Mouse (Mus musculus): ENCODE measurements at regions not wholly inside any gene's neighbourhood (a gene's known extent, or its start where the extent isn't known, plus 50 kb on each side); places are given as distances from the start of the nearest gene placed in this dataset.

DNA sequence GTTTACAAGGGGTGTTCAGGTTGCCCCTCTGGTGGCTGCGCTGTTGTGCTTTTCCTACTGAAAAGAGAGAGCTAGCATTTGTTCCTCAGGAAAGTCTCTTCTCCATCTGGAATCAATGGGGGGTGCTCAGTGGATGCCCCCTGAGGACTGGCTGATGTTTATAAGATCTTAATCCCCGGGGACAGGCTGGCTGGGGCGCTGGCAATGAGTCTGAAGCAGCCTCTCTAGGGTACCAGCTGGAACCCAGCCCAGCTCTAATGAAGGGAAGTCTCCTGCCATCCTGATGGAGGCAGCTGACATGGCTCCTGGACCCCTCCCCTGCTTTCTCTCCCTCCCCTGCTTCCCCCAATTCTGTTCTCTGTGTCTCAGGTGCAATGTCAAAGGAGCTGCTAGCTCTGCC lies 575.6 kb upstream of the 3110018I06Rik start:
- DNase-seq (ENCODE audit: low read depth, low spot score), result no peak
- no peak for ATAC-seq
- H3K27me3 ChIP-seq, result no peaks in the 10 kb centered on the region
- CTCF ChIA-PET, result no interaction called here
- in situ Hi-C loops (cut with MboI; ENCODE audit: low pct_unique_long_range_greater_than_20kb), result no loop called here
- POLR2A ChIA-PET, result no interaction called here
- TF ChIP-seq CTCF (IDR thresholded peaks at IDR 0.05), result no peak

DNA sequence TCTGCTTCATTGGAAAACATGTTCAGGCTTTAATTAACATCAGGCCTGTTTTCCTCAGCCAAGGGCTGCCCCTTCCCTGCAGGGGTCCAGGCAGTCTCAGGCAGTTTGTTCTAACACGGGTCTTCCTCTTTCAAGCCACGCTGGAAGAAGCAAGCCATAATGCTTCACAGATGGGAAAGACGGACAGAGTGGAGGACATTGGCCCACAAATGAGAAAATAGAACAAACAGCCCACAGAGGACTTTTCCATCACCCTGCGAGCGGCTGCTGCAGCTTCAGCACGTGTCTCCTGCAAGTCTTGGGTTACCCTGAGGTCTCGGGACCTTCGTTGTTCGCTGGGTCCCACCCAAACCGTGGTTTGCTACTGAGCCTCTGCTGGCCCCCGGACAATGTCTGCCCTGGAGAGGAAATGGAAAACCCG lies 565.9 kb upstream of the 3110018I06Rik start:
- in situ Hi-C loops (cut with MboI; ENCODE audit: low pct_unique_long_range_greater_than_20kb), result no loop called here
- H3K27me3 ChIP-seq, result no peaks in the 10 kb centered on the region
- no peak for TF ChIP-seq CTCF (IDR thresholded peaks at IDR 0.05)
- ChIA-PET CTCF (no interaction called here), POLR2A (no interaction called here)
- no peak for DNase-seq (ENCODE audit: low read depth, low spot score)
- no peak for ATAC-seq

DNA sequence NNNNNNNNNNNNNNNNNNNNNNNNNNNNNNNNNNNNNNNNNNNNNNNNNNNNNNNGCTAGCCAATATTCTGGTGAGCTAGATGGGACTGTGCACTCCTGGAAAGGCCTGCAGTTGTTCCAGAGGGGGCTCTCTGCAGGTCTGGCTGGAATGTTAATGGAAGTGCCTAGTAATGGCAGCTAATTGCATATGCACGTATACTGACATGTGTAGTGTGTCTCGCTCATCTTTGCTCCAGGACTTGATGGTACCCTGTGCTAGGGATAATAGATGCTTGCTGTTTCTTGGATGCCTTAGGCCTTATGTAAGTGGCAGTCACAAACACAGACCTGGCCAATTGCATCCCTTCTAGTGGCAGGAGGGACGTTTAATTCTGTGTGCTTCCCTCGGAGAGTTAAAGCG lies 560.0 kb upstream of the 3110018I06Rik start:
- CTCF ChIA-PET, result no interaction called here
- DNase-seq (ENCODE audit: low read depth, low spot score), result no peak
- no peaks in the 10 kb centered on the region for H3K27me3 ChIP-seq
- TF ChIP-seq CTCF (IDR thresholded peaks at IDR 0.05), result no peak
- ATAC-seq, result no peak
- POLR2A ChIA-PET, result no interaction called here
- in situ Hi-C loops (cut with MboI; ENCODE audit: low pct_unique_long_range_greater_than_20kb), result no loop called here

DNA sequence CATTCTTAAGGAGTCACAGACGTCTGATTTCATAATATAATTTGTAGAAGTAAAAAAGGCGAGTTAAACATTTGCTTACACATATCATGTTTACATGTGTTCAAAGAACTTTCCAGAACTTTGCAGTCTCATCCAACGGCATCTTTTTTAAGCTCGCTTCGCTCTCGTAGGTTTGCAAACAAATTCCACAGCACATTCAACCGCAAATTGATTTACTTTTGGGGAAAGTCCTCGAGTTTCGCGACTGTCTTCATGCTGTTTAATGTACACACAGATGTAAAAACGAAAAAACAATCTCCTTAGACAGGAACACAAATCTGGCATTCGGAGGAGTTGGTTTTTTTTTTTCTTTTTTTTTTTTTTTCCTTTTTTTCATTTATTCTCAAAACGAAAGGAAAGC lies 559.3 kb upstream of the 3110018I06Rik start:
- ChIA-PET CTCF (no interaction called here), POLR2A (no interaction called here)
- no peak for DNase-seq (ENCODE audit: low read depth, low spot score)
- no peaks in the 10 kb centered on the region for H3K27me3 ChIP-seq
- ATAC-seq, result no peak
- in situ Hi-C loops (cut with MboI; ENCODE audit: low pct_unique_long_range_greater_than_20kb), result no loop called here
- no peak for TF ChIP-seq CTCF (IDR thresholded peaks at IDR 0.05)

DNA sequence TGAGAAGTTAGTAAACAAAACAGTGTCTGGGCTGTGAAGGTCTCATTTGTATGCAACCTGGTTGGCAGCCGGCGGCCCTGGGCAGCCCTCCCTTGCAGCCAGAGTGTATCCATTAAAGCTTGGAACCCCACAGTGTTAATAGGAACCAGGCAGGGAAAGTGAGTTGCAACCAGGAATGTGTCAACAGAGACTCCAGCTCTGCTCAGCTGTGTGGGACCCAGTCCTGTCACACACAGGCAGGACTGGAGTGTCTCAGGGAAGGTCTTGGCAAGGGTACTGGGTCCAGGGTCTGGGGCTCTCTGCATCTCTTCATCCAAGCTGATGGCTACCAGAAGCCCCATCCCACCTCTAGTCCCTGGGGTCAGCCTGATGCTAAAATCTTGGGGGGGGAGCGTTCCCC lies 556.8 kb upstream of the 3110018I06Rik start:
- in situ Hi-C loops (cut with MboI; ENCODE audit: low pct_unique_long_range_greater_than_20kb), result no loop called here
- TF ChIP-seq CTCF (IDR thresholded peaks at IDR 0.05), result no peak
- CTCF ChIA-PET, result no interaction called here
- DNase-seq (ENCODE audit: low read depth, low spot score) (no peak), ATAC-seq (no peak)
- POLR2A ChIA-PET, result no interaction called here
- H3K27me3 ChIP-seq, result no peaks in the 10 kb centered on the region

DNA sequence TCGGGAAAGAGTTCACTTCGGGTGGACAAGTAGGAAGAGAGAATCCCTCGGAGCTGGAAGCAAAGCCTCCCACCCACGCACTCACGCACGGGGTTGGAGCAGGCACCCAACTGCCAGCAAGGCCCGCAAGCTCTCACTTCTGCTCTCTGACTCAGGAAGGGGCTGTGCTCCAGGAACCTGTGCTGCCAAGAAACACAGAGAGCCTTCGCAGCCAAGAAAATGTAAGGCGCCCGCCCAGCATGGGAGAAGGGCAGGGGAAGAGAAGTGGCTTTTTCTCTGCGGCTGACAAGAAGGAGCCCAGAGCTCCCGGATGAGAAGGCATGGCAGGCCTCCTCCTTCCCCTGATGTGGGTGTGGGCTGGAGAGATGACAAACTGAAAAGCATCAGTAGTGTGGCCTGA lies 549.1 kb upstream of the 3110018I06Rik start:
- POLR2A ChIA-PET, result no interaction called here
- TF ChIP-seq CTCF (IDR thresholded peaks at IDR 0.05), result no peak
- DNase-seq (ENCODE audit: low read depth, low spot score) (no peak), ATAC-seq (no peak)
- H3K27me3 ChIP-seq, result no peaks in the 10 kb centered on the region
- CTCF ChIA-PET, result no interaction called here
- in situ Hi-C loops (cut with MboI; ENCODE audit: low pct_unique_long_range_greater_than_20kb), result no loop called here

DNA sequence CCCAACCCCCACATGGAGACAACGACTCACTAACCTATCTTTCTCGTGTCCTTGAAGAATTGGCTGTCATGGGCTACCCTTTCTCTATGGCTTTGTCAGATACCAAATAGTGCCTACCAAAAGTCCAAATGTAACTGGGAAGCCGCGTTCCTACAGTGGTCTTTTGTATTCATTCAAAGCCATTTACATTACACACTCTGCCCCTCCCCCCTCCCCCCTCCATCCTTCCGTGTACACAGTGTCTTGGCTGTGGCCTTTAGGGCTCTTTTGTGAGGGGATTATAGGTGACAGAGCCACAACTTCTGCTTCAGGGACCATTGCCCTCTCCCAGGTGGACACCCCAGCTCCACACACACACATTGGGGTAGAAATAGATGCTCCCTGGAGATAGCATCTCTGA lies 544.6 kb upstream of the 3110018I06Rik start:
- no peaks in the 10 kb centered on the region for H3K27me3 ChIP-seq
- DNase-seq (ENCODE audit: low read depth, low spot score) (no peak), ATAC-seq (no peak)
- in situ Hi-C loops (cut with MboI; ENCODE audit: low pct_unique_long_range_greater_than_20kb), result no loop called here
- TF ChIP-seq CTCF (IDR thresholded peaks at IDR 0.05), result no peak
- POLR2A ChIA-PET, result no interaction called here
- CTCF ChIA-PET, result no interaction called here

DNA sequence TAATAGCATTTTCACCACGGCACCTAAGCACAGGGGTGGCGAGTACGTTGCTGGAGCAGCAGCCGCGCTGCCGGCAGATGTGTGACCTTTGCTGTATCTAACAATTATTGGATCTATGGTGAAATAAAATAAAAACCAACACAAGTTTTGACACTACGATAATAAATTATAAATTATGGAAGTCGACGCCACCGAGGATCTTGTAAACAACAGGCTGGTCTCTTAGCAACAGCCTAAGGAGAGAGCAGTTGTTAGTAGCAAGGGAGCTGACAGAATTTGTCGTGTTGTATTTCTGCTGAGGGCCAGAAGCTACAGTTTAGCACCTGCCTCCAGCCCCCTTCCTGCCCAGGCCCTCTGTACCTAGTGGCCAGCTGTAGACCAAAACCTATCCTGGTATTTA lies 535.8 kb upstream of the 3110018I06Rik start:
- no peaks in the 10 kb centered on the region for H3K27me3 ChIP-seq
- ChIA-PET CTCF (no interaction called here), POLR2A (no interaction called here)
- in situ Hi-C loops (cut with MboI; ENCODE audit: low pct_unique_long_range_greater_than_20kb), result no loop called here
- no peak for ATAC-seq
- no peak for DNase-seq (ENCODE audit: low read depth, low spot score)
- no peak for TF ChIP-seq CTCF (IDR thresholded peaks at IDR 0.05)

DNA sequence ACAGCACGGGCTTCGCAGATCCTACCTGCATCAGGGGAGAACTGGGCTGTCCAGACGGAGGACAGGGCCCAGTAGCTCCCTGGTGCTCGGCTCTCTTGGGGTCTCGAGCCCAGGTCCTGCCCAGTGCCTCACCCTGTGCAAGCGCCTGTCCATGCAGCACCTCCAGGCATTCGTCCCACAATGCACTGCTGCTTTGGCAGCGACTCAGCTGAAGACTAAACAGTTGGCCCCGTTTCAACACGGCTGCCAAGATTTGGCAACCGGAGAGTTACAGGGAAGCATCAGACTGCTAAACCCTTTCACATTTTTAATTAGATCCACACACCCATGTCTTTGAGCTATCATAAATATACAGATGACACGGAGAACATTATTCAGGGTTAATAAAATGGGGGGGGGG lies 532.7 kb upstream of the 3110018I06Rik start:
- H3K27me3 ChIP-seq, result no peaks in the 10 kb centered on the region
- no peak for TF ChIP-seq CTCF (IDR thresholded peaks at IDR 0.05)
- CTCF ChIA-PET, result no interaction called here
- ATAC-seq, result no peak
- in situ Hi-C loops (cut with MboI; ENCODE audit: low pct_unique_long_range_greater_than_20kb), result no loop called here
- peak; percentile 34 for DNase-seq (ENCODE audit: low read depth, low spot score)
- POLR2A ChIA-PET, result no interaction called here

DNA sequence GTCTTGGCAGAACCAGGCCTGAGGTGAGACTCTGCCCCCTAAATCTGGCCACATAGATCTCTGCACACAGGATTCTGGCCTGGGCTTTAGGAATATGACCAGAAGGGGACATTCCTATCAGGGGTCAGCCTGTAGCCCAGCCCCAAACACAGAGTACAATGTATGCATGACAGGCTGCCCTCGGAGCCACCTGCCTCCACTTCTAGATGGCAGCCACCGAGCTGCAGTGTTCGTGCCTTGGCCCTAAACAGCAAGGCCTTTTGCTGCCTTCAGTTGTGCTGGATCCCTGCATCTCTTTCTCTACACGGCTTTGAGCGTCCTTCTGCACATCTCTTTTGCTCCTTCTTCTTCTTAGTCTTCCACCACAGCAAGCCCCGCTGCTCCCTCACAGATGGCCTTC lies 532.2 kb upstream of the 3110018I06Rik start:
- ChIA-PET POLR2A (no interaction called here), CTCF (no interaction called here)
- DNase-seq (ENCODE audit: low read depth, low spot score), result no peak
- no peaks in the 10 kb centered on the region for H3K27me3 ChIP-seq
- in situ Hi-C loops (cut with MboI; ENCODE audit: low pct_unique_long_range_greater_than_20kb), result no loop called here
- TF ChIP-seq CTCF (IDR thresholded peaks at IDR 0.05), result no peak
- ATAC-seq, result no peak

DNA sequence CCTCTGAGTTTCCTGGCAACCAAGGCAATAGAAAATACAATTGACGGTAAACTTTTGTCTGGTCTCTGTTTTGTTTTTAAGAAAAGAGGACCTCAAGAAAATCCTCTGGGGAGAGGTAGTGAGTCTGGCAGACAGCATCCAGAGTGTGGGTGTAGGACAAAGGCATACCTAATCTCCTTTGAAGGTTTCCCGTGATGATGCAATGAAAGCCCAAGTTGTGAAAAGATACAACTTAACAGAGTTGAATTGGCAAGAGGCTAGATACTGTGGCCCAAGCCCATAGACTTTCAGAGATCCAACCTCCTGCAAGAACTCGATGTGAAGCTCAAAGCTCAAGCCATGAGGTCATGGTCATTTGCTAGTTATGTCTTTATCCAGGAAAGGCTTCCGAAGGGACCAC lies 526.4 kb upstream of the 3110018I06Rik start:
- no peak for TF ChIP-seq CTCF (IDR thresholded peaks at IDR 0.05)
- ATAC-seq, result no peak
- CTCF ChIA-PET, result no interaction called here
- no peaks in the 10 kb centered on the region for H3K27me3 ChIP-seq
- POLR2A ChIA-PET, result no interaction called here
- in situ Hi-C loops (cut with MboI; ENCODE audit: low pct_unique_long_range_greater_than_20kb), result no loop called here
- DNase-seq (ENCODE audit: low read depth, low spot score), result no peak

DNA sequence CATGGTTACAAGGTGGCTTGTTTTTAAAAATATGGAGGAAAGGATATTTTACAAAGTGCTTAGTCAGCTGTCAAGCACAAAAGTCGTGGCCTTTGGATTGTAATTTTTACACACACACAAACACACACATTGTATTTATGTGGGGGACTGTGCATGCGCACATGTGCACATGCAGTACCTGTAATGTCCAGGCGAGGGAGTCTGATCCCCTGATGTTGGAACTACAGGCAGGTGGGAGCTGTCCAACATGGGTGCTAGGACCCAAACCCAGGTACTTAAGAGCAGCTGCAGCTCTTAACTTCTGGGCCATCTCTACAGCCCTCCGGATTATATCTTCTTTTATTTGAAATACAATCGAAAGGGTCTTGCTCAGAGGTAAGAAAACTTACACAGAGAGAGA lies 524.7 kb upstream of the 3110018I06Rik start:
- DNase-seq (ENCODE audit: low read depth, low spot score), result no peak
- no peaks in the 10 kb centered on the region for H3K27me3 ChIP-seq
- peak; percentile 51 for TF ChIP-seq CTCF (IDR thresholded peaks at IDR 0.05)
- ChIA-PET CTCF (no interaction called here), POLR2A (no interaction called here)
- ATAC-seq, result no peak
- in situ Hi-C loops (cut with MboI; ENCODE audit: low pct_unique_long_range_greater_than_20kb), result no loop called here

DNA sequence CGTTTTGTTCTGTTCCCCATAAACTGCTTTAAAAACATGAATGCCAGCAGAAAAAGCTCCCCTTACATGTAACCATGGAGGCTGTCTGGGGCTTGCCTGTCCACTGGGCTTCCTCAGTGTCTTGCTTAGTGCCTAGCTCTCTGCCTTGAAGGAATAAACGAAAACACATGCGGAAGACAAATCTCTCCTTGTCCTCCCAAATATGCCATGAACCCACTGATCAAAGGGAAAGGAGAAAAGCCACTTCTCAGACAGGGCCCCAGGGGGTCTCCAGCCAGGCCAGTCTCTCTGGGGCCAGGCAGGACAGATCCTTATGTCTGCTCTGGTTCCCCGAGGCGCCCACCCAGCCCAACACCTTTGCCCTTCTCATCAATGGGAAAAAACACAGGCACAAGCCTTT lies 518.6 kb upstream of the 3110018I06Rik start:
- ATAC-seq (no peak), DNase-seq (ENCODE audit: low read depth, low spot score) (no peak)
- in situ Hi-C loops (cut with MboI; ENCODE audit: low pct_unique_long_range_greater_than_20kb), result no loop called here
- CTCF ChIA-PET, result no interaction called here
- no peaks in the 10 kb centered on the region for H3K27me3 ChIP-seq
- no peak for TF ChIP-seq CTCF (IDR thresholded peaks at IDR 0.05)
- POLR2A ChIA-PET, result no interaction called here

Data from Patski (cell line).